Mouse (Mus musculus) spleen, postnatal 10 days (tissue): Measurements from ENCODE around the gene Fign.

Experiments used
- DNase-seq, 2 experiments: peaks; one replicate each; pipeline ENCODE4 v3.0.0; 2021 to 2022; ENCODE audit warnings: low spot score in 2 of 2

The Fign gene

GRCm38 (mm10) chr2:64097937-64098617 lies at the start of gene Fign:
Gene Fign, minus strand, starts transcription at chr2:64098038.
- DNase-seq: peak in 1 of 2 experiments; percentile 21

DNA sequence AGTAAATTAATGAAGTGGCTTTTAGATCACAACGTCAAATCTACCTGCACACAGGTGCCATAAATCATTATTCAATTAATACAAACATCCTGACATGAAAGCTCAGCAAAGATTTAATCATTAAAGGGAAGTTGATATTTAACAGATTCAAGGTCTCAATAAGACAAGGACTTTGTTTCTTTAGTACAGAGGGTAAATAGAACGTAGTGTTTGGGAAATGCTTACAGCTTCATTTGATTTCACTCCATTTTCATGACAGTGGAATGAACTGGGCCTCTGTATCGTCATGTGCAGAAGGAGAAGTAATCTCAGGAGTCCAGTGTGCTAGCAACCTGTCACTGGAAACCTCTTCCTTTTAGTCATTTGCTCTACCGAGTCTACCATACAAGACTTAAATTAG lies 35.8 kb upstream of the Fign start:
- DNase-seq: no peak

DNA sequence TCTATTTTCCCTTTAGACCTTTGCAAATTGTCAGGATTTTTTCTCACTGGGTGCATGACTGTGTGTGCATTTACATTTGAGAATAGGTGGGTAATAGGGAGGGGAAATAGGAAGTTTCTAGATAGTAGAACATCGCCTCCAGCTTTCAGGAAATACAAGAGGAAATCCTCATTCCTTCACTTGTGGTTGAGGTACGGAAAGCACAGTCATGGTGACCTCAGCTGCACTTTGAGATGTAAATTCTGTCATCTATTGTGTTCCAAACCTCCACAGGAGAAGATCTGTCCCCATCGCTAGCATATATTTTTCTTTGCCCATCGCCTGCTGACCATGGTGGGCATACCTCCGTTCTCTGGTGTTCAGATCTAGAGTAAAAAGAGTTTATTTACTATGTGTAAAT lies 22.7 kb upstream of the Fign start:
- DNase-seq: no peak

- DNase-seq: no peak
These were observed 18.8 kb upstream of the Fign start for GRCm38 (mm10) chr2:64116613-64117012.

- no peak for DNase-seq
These were observed 13.3 kb upstream of the Fign start for GRCm38 (mm10) chr2:64111133-64111532.

DNA sequence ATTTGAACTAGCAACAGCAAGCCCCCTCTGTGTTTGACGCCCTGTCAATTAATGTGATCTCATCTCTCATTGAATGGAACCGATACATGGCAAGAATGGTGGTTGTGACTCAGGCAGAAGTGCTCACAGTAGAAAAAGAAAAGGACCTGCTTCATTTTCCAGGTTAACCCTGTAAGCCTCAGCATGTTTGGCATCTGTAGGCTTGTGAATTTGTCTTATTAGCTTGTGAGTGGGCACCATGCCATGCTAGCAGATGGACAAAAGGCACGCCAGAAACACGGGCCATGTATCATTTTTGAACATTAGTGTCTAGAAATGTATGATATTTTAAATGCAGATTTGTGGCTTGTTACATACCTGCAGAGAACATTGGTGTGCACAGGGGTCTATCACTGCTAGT lies 12.0 kb upstream of the Fign start:
- no peak for DNase-seq

DNA sequence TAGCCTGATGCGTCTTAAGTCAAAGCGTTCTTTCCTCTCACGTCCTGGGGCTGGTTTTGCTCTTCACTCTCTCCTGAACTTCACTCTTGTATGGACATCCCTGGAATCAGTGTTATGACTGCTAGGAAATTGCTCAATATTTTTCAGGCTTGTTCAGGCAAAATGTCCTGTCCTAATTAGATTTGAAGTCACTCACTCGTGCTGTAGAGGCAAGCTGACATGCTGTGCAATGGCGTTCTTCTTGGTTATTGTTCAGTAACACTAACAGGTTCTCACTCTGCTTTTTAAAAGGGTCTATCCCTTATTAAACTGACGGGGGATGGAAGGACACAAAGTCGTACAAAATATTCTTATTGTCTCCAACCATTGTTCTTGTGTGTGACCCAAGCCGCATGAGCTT lies 10.2 kb upstream of the Fign start:
- DNase-seq: no peak

DNA sequence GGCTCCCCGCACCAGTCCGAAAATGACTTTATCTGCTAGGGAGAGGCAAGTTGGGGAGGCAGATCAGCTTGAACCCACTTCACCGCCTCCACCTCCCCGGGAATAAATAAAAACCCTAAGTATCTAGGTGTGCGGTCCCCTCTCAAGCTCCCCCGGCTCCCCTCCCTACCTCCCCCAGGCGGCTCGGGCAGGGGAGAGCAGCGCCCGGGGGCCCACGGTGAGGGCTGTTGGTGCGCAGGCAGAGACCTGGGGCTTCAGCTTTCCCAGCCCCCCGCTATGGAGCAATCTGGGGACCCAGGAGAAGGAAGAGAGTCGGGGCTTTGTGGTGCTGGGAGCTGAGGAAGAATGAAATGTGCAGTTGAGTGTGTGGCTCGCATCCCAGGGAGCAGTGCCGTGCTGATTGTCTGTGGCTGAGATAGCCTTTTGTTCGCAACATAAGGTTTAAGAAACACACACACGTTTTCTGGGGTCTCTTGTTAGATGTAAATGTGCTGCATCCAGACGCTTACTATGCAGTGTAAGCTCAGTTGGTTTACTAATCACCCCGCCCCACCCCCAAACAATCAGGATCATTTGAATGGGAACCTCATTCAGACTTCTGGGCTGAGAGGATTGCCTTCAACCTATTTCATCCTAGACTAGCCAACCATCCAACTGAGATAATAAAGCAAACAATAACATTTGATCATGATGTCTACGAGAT lies 931 bp upstream of the Fign start:
- peak in 1 of 2 experiments; percentile 11 for DNase-seq

- no peak for DNase-seq
These were observed 972 bp downstream of the Fign start for GRCm38 (mm10) chr2:64096721-64097411.

DNA sequence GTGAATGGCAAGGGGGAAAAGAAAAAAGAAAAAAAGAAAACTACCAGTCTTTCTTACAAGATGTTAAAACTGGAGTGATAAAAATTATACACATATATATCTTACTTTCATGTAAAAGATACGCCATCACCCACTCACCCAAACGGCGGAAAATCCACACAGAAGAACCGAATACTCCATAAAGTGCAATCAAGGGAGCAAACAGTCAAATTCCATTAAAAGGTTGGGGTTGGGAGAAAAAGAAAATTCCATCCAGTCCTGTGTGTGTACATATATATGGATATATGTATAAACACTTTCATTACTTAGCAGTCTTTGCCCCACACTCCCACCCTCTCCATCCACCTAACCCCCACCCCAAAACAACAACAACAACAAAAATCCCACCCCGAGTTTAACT lies 1.7 kb downstream of the Fign start:
- no peak for DNase-seq

- DNase-seq: no peak
These were observed 2.3 kb downstream of the Fign start for GRCm38 (mm10) chr2:64095561-64095960.

DNA sequence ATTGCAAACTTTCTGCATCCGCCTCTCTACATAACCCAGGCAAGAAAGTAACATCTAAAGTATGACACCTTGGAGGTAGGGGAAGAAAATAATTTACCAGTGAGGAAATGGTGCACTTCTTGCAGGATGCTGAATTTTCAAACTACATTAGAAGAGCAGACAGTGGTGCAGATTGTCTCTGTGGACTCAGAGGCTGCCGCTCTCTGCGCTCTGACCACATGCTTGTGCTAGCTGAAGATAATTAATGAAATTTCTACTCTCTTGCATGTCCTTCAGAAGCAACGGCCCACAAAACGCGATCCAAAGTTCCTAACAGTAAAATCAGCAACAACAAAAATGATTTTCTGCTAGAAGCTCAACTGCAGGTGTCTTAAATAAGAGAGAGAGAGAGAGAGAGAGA lies 4.8 kb downstream of the Fign start:
- DNase-seq: no peak

GRCm38 (mm10) chr2:64083853-64084427 lies 13.9 kb downstream of the Fign start:
- no peak for DNase-seq

GRCm38 (mm10) chr2:64079765-64080164 lies 18.1 kb downstream of the Fign start:
- DNase-seq: no peak

DNA sequence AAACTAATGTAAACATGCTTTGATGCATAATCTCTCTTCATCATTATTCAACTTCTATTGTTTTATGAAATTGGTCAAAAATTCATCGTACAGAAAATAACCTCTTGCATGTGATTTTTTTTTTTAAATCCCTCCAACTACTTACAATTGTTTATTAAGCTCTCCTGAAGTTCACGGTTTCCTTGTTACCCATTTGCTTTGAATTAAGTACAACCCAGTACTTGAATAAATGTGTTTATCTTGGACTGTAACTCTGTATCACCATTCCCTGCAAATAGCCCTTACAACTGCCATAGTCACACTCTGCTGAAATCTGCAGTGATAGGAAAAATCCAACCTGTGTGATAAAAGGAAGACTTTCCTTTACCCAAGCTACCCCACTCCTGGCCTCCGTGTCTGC lies 19.3 kb downstream of the Fign start:
- no peak for DNase-seq

DNA sequence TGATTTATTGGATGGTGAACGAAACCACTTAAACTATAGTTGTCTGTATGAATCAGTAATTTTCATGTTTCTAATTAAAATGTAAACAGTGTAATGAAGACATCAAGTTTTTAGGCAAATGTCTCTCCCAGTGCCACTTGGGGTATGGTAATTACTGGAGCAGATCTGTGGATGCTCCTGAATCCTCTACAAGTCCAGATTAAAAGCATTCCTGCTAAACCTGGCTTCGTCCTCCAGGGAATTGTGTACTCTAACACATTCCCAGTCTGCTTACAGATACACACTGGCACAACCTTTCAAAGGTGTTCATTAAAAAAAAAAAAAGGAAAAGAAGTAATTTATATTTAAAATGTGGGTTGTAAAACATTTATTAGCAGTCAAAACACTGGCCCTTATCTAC lies 20.0 kb downstream of the Fign start:
- DNase-seq: no peak

- no peak for DNase-seq
These were observed 22.0 kb downstream of the Fign start for GRCm38 (mm10) chr2:64075873-64076272.

DNA sequence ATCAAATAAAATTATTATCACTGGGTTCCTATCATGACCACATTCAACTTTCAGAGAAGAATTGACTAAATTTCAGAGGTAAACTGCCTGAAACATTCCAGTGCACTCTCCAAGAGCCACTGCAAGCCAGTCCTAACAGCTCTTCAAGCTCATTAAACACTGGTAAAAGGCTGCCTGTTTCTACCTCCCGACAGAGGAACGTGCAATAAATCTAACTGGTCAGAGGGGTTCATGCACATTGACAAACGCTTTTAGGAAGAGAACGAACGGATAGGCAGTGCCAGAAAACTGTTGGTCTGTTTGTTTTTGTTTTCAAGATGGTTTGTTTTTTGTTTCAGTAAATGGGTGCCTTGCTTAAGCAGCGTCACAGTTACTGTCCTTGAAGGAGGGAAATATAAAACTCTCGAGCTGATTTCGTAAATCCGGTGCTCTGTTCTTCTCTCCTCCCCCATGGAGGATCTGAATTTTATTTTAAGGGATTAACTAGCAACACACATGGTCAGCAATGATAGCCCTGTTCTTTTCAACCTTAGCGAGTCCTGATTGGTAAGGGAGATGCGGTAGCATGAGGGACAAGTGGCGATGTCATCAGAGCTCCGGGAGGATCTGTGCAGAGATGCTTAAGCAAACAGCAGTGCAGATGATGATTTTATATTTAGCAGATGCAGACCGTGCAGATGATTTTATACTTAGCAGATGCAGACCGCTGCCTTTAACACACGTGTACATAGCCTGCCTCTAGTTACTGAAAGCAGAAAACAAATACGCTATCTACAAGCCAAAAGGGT lies 23.0 kb downstream of the Fign start:
- DNase-seq: no peak

DNA sequence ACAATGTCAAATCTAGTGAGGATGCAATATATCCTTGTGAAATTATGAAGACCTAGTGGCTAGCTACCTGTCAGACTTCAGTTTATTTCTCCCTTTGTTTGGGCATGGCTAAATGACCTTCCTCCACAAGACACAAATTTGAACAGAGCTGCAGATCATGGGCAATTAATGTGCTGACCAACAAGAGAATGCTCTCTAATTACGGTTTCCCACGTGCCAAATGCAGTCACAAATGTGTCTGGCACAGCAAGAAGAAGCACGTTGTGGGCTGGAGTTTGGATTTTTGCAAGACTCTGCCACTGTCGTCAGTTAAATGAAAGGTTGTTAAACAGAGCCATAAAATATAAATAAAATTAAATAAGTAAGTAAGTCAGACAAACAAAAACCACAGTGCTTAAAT lies 25.7 kb downstream of the Fign start:
- DNase-seq: no peak

- no peak for DNase-seq
These were observed 27.7 kb downstream of the Fign start for GRCm38 (mm10) chr2:64069950-64070695.

DNA sequence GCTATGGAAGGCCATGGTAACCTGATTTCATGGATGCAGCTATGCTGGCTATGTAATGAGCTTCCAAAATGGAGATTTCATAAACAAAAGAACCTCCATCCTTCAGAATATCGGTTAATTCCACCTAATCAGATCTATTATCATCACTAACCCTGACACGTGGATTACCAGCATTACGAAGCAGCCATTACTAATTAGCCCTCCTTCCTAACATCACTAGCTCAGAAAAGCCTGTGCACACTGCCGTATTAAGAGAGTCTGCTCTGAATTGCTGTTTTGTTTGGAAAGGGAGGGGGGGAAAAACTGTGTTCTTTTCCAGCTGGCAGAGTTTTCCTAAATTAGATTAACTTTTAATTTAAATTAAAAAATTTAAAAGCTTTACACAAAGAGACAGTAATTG lies 32.3 kb downstream of the Fign start:
- no peak for DNase-seq
